Mouse (Mus musculus): ENCODE measurements at regions not wholly inside any gene's neighbourhood (a gene's known extent, or its start where the extent isn't known, plus 50 kb on each side); places are given as distances from the start of the nearest gene placed in this dataset.
"Not testable (repeated sequence)": the region's sequence is repeated elsewhere in the genome, so short reads cannot be mapped to it uniquely, and the experiment has no call there.

DNA sequence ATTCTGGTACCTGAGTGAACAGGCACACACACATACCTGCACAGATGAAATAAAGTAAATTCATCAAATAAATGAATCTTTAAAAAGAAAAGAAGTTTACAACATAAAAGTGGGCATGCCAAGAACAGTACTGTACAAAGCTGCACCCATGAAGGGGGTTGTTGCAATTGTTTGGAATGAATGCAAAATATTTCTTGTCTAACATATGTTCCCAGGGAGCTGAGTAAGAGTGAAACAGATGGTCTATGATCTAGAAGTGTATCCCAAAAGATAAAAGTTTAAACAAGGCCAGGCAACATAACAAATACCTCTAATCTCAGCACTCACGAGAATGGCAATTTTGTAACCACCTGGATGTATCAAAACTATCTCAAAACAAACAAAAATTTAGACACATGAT lies 1685.5 kb upstream of the Dsel start:
- no peak for DNase-seq (ENCODE audit: low spot score)

DNA sequence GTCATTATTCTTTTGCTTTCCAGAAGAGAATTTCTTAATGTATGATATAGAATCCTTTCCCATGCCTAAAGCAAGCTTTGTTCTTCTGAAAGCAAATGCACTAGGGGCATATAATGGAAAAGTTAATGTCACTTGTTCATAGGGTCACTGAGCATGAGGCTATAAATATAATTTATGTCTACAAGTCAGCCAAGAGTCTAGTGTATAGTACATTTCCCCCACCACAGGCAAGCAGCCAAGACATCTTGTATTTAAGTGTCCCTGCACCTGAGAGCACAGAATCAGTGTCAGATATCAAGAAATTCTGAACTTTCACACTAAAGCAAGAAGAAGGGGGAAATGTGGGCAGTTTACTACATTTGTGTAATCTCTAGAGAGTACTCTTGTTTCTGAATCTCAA lies 1675.3 kb upstream of the Dsel start:
- DNase-seq (ENCODE audit: low spot score): no peak

DNA sequence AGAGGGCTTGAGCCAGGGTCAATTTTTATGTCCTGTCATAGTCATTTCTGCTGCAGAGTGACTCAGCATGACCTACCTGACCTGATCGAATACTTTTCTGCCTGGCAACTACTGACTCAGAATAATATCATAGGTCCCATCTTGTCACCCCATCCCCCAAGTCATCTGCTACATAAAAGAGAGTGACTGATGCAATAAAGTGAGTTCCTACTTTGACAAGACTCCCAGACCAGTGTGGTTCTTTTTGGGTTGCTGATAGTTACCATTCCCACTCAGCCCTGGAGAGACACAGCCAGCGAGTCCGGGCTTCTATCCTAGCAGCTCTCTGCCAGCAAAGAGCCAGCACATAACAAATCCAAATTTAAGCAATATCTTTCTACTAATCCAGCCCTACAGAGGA lies 1665.8 kb upstream of the Dsel start:
- DNase-seq (ENCODE audit: low spot score): no peak

DNA sequence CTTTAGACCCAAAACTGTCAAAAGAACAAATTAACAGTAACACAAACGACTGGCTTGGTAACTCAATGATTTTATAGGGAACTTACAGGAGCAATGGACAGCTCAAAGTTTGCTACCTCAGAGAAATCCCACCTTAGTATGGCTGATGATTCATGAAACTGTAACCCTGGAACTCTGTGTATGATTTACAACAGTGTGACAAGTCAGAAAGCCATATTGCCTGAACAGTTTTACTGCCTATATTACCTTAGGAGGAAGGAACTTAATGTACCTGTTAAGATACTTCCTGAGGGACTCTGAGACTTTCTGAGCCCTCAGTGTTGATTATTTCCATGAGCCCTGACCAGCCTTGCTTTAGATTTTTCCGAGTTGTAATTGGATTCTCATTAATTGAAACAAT lies 1631.3 kb upstream of the Dsel start:
- no peak for DNase-seq (ENCODE audit: low spot score)

DNA sequence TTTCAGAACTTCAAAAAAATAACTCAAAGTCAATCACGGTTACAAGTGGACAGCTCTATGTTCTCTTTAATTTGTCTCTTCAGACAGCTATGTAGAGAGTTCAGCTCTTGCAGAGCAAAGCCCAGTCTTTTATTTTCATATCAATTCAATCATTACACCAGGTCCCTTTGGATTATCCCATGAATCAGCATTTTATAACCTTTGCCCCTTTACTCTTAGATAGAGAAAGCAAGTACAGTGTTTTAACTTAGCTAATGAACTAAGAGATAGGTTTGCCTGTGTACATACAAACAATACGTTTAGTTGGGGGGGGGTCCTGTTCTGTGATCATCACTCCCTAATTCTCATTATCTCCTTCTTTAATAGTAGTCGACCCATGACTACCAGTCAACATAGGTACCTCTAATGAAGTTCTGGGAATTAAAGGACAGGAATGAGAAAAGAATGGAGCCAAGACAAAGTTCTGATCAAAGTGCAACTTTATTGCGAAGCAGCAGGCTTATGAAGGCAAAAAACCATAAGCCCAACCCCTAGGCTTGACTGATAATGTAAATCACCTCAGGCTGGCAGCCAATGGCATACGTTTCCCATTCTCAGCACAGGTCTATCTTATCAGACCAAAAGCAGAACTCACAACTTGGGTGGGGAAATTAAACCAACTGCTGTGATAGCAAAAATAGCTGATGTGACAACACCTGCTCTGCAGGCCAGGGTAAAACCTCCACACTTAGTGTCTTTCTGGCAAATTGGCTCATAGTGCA lies 1625.7 kb upstream of the Dsel start:
- DNase-seq (ENCODE audit: low spot score): no peak

DNA sequence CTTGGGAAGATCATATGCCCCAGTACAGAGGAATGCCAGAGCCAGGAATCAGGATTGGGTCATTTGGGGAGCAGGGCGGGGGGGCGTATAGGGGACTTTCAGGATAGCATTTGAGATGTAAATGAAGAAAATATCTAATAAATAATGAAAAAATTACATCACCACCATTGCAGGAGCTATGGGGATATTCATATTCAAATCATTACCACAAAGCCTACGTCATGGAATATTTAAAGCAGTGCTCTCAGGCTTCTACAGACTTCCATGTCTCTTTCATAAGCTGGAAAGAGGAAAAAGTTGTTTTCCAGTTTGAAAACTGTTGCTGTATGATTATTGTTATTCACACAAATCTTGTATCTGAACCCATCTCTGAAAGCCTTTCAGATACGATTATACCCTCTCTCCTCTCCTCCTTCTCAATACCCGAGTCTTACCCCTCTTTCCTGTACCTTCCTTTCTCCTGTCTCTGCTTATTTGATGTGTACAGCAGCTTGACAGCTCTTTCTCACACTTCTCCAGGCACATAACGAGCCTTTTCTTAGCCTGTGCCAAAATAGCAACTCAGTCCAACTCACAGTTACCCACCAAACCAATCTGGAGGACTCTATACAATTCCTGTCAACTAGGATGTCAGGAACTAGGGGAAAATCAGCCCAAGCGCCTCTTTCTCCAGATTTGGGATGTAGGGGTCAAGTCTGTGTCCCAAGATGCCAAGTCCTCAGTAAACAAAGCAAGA lies 1592.0 kb upstream of the Dsel start:
- no peak for DNase-seq (ENCODE audit: low spot score)

DNA sequence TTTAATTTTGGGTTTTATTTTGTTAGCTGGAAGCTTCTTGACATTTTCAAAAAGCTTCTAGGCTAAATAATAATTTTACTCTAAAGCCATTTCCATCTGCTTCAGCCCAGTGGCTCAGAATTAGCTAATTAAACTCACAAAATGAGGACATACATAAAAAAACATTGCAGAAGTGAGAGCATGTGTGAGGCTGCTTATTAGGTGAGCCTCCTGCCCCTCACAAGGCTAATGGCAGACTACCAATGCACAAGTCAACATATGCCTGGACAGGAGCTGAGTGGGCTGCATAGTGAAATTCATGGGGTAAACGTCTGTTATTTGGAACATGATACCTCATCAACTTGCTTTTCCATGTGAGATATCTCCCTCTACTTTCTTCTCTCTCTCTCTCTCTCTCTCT lies 1569.0 kb upstream of the Dsel start:
- DNase-seq (ENCODE audit: low spot score): no peak

DNA sequence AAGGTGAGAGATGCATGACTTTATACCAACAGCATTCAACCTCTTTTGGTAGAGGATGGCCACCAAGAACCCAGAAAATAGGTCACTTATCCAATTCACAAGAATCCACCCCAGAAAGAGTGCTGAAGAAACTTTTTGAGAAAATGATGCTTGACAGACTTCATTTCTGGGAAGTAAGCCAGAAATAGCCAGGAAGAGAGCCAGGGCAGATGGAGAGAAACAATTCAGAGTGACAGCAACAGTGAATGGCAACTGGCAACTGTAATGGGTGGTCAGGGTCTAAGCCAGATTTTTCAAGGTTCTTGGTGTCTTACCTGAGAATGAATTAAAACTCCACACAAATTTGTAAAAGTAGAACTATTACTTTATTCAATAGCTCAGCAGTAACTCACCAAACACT lies 1566.5 kb upstream of the Dsel start:
- no peak for DNase-seq (ENCODE audit: low spot score)

DNA sequence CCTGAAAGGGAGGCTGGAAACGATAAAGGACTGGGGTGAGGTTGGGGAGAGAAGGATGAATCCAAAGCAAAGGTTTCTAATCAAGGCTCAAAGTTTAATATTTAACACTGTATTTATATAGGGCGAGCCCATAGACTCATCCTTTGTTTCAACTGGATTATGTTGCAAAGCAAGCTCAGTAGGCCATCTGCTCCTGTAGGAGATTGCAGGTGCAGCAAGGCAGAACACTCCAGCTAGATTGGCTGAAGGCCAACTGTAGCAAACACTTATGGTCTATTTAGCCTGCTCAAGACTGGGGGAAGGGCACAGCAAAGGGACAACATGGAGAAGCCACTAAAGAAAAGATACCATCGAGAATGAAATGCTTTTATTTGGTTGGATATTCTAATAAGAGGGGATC lies 1548.1 kb upstream of the Dsel start:
- no peak for DNase-seq (ENCODE audit: low spot score)

DNA sequence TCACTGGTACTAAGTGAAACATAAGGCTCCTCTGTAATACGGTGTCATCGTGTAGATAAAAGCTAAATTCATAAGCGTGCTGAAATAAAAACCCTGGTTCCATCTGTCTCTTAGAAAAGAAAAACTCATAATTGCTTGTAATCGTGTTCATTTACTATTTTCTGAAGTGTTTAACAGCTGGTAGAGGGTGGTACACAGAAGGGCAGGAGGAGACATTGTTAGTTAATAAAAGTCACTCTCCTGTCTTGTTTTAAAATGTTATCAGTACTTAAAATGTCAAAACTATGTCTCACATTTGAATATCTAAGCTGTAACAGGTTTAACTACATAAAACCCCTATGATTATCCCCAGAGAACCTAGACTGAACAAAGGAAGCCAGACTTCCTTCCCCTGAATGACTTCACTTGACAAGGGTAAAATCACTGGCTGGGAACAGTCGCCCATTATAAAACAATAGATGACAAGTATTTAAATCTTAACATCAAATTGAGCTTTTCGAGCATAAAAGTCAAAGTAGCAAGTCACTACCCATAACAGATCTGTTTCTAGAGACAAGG lies 1530.6 kb upstream of the Dsel start:
- DNase-seq (ENCODE audit: low spot score): no peak

DNA sequence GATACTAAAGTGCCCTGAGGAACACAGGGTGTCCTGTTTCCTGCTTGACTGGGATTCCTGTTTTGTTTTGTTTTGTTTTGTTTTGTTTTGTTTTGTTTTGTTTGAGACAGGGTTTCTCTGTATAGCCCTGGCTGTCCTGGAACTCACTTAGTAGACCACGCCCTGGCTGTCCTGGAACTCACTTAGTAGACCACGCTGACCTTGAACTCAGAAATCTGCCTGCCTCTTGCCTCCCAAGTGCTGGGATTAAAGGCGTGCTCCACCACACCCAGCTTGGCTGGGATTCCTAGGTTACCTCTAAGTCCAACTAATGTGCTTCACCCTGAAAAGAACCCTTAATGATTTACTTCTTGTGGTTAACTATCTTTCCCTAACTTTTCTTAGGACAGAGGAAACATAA lies 1529.6 kb upstream of the Dsel start:
- DNase-seq (ENCODE audit: low spot score): not testable (repeated sequence)

DNA sequence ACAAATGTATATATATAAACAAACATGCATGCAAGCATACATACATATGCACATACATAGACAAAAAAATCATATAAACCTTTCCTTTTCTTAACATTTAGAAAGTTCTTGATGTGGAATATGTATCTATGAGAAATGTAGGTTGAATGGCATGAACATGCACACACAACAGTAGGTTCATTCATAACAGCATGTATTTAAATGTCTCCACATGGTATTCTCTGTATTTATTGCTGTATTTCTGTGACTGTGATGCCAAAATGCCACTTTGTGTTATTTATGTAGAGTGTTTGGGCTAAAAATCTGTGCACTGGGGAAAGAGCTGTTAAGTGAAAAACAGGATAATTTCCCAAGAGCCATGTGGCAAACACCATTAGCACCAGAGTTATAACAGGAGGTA lies 1528.2 kb upstream of the Dsel start:
- DNase-seq (ENCODE audit: low spot score): no peak

DNA sequence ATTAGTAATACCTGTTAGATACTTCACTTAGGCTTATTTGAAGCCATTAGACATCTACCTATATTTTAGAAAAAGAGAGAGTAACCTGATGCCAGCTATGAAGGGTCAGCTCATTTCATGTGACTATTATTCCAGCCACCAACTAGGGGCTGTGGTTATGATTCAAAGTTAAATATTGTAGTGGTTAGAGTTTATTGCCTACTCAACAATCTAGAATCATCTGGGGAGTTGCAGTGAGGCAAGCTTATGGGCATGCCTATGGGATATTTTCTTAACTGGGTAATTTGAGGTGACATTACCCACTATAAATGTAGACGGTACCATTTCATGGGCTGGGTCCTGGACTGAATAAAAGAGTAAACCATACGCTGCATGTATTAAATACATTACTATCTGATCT lies 1525.2 kb upstream of the Dsel start:
- no peak for DNase-seq (ENCODE audit: low spot score)

DNA sequence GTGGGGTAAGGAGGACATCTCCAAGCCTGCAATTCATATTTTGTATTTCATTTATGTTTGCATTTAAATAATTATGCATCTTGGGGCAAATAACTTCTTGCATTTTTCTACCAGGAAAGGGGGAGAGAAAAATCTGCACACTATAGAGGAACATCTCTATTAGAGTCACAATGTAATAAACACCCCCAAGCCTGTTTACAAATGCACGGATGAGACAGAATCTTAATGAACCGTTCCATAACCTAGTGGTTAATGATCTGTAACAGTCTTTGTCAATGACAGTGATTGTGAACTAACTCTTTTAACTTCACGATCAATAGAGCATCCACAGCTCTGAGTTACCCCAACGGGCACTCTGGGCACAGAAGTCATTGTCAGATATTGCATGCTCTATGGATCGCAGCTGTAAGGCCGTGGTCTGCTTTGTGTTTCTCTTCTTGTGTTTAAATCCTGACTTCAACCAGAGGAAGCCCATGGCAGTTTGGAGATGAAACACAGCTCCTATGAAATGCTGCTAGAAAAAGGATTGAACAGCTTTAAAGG lies 1520.2 kb upstream of the Dsel start:
- peak; percentile 3 for DNase-seq (ENCODE audit: low spot score)

DNA sequence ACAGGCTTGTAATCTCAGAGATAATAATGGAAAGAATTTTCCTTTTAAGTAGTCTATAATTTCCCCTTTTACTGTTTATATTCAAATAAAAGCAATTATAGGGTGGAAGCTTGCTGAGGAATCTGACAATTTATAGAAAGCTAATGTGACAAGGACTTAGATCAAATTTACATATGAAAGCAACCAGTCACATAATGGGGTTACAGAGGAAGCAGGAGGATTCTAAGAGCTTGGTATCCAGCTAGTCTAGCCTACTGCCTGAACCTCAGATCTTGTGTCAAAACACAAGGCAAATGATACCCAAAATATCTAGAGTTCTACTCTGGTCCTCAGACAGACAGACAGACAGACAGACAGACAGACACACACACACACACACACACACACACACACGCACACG lies 1519.0 kb upstream of the Dsel start:
- DNase-seq (ENCODE audit: low spot score): no peak

DNA sequence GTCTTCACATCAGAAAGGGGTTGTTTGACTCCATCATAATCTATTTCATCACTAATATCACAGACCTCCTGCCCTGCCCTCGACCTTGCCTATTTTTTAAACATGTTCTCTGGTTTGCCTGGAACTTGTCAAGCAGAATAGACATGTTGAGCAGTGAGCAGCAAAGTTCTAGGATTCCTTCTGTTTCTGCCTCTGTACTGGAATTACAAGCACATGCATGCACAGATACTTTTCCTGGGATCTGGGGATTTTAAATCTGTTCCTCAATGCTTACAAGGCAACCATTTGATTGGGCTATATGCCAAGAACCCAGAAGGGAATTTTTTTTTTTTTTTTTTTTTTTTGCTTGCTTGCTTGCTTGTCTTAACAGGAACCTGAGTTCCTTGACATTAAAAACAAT lies 1508.0 kb upstream of the Dsel start:
- DNase-seq (ENCODE audit: low spot score): no peak

DNA sequence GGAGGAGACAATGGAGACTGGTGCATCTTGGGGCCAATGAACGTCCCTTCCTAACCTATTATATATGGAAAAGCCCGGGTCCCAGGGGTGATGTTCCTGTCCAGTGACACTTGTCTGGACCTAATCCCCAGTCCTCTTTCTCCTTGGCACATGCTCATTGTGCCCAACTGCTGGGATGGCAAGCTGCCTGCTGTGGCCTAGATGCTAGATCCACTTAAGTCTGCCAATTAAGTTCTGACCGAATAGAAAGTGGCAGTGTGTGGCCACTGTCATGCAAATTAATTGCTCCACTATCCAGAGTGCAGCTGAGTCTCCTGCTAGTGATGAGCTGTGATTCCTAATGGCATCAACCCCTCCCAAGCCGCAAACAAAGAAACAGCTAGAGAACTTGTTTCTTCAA lies 1493.5 kb upstream of the Dsel start:
- DNase-seq (ENCODE audit: low spot score): no peak

DNA sequence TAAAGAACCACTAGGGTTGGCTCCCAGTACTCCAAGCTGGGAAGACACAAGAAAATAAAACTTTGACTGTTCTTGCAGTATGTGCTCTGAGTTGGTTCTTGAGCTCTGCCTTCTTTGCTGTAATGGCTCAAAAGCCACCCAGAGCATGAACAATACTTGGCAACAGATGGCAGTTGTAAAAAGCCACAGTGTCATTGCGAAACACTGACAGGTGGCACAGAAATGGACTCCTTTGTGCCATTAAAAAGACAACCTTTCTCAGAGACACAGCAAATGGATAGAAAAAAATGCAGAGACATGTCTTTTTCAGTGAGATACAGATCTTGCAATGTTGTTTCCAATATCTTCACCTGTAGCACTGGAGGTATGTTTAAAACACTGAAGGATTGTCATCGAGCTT lies 1443.3 kb upstream of the Dsel start:
- no peak for DNase-seq (ENCODE audit: low spot score)

DNA sequence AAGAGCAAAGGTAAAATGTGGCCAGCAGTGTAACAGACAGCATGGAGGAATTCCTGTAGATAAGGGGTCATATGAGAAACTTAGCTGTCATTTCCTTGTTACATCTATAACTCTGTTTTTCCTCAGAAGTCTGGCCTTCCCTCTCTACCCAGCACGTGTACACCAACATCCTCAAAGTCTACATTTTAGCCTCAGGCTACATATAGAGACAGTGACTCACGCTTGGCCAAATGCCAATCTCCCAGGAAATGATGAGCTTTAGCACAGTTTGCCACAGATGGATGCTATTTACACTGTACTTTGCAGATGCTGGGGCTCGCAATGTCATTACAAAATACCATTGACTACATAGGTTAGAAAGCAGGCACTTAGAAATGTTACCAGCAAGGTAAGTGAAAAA lies 1433.1 kb upstream of the Dsel start:
- no peak for DNase-seq (ENCODE audit: low spot score)

DNA sequence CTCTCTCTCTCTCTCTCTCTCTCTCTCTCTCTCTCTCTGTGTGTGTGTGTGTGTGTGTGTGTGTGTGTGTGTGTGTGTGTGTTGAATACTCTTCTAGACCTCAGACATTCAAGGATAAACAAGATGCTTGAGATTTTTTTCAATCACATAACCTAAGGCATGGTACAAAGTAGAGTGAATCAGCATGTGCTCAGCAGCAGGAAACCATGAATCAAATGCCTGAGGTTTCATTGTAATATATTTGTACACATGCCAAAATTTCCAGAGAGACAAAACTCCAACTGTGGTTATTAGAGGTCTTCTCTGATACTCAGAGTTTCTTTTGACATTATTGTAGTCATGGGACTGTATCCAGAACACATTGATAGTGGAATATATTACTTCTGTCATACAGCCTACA lies 1423.5 kb upstream of the Dsel start:
- DNase-seq (ENCODE audit: low spot score): no peak

DNA sequence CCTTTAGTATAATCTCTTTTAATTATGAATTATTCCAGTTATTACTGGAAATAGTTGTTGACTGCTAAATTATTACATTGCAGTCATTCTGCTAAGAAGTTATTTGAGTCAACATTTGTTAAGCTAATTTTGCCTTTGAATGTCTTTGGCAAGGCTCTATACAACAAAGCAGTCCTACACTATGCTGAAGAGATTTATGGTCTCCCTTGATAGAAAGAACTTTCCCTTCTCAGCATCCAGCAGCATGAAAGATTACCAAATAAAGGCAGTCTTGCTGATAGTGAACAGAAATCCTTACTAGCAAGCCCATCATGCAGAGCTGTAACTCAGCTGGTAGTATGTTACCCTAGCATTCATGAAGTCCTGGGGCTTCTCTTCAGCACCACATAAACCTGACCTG lies 1419.4 kb upstream of the Dsel start:
- no peak for DNase-seq (ENCODE audit: low spot score)

DNA sequence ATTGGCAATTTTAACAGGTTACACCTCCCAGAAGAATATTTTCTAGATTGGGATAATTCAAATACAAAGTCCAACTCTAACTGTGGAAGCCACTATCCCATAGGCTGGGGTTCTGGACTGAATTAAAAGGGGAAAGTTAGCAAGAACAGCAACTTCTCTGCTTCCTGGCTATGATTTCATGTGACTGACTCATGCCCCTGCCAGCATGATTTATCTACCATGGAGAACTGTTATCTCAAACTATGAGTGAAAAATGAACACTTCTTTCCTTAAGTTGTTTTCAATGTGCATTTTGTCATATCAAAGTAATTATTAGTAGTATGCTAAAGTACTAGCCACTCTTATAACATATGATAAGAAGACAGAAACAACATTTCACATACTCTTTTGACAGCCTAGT lies 1394.7 kb upstream of the Dsel start:
- DNase-seq (ENCODE audit: low spot score): no peak

DNA sequence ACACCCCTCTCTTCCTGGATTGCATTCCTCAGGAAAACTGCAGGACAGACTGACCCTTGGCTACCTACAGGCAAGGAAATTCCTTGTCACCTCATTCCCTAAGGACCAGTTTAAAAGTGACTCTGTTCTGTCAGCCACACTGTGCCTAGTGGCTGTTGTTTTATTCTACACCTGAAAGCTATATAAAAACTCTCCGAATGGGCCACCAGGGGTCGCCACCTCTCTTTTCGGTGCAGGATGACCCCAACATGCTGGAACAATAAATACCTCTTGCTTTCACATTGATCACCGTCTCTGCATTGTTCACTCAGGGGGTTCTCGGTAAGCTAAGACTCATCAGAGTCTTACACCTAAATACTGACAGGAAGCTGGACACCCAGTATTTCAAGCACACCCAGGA lies 1382.6 kb upstream of the Dsel start:
- peak; percentile 4 for DNase-seq (ENCODE audit: low spot score)
